ENCODE assay signal across 8 mouse cellular contexts in genomic region chr13:51777048-51777737, GRCm38 (mm10). TPM values are rescaled to one million over a fixed set of nuclear protein-coding genes. Genes with fewer than 3 reads are reported as not detected.
A peak's percentile ranks its signal among the peaks of the same experiment; 100 is the strongest.
DNase-seq lines count a peak whose midpoint lies in the region; ATAC-seq and TF ChIP-seq lines count a peak whose summit lies in the region.

No protein-coding gene starts in this region.

- H3K4me1 ChIP-seq in thymus, adult 2 months (replicated peaks; ENCODE audit: control insufficient read depth, insufficient read depth, low read length): peaks cover 62% of the 10 kb centered on the region
- peaks cover 27% of the 10 kb centered on the region for H3K4me1 ChIP-seq in cortical plate, adult 2 months (ENCODE audit: control insufficient read depth, insufficient read depth, low read length)
- H3K4me1 ChIP-seq in intestine, embryonic 16.5 days (ENCODE audit: control insufficient read depth, insufficient read depth, low read length): peaks cover 13% of the 10 kb centered on the region
- H3K4me1 ChIP-seq in neural tube, embryonic 14.5 days (ENCODE audit: control insufficient read depth, insufficient read depth, low read length): peaks cover 16% of the 10 kb centered on the region

- intact Hi-C loops in left cerebral cortex, postnatal 10 days (cut with DNase I): no loop called here

- no peak overlapping the region for H3K4me2 ChIP-seq in intestine, embryonic 16.5 days (ENCODE audit: low read depth, low read length)
- peak overlapping the region; percentile 23; the same call in 1 of the 2 replicates for H3K4me2 ChIP-seq in neural tube, embryonic 14.5 days (ENCODE audit: low read depth, low read length)

- no peak for TF ChIP-seq POLR2A in thymus, adult 2 months (IDR thresholded peaks at IDR 0.05; ENCODE audit: control insufficient read depth, extremely low read depth, insufficient read depth, low read length, poor library complexity)
- 0 out of 2 replicates have a peak, but pooled peaks have one; percentile 23 for TF ChIP-seq POLR2A in cortical plate, adult 2 months (IDR thresholded peaks at IDR 0.05; ENCODE audit: extremely low read depth, insufficient read depth, low read length)

- H3K4me3 ChIP-seq in thymus, adult 2 months (ENCODE audit: control insufficient read depth, insufficient read depth, low read length): no peak overlapping the region
- H3K4me3 ChIP-seq in cortical plate, adult 2 months (ENCODE audit: insufficient read depth, low read length): no peak overlapping the region; the same call in 1 of the 2 replicates
- no peak overlapping the region for H3K4me3 ChIP-seq in intestine, embryonic 16.5 days (ENCODE audit: low read length)
- no peak overlapping the region for H3K4me3 ChIP-seq in neural tube, embryonic 14.5 days (ENCODE audit: low read depth, low read length)

- peak overlapping the region; percentile 5; the same call in 1 of the 2 replicates for H3K27ac ChIP-seq in thymus, adult 2 months (ENCODE audit: control insufficient read depth, insufficient read depth, low read length)
- peak overlapping the region; percentile 88 for H3K27ac ChIP-seq in cortical plate, adult 2 months (ENCODE audit: insufficient read depth, low read length)
- 0 out of 2 replicates have a peak overlapping the region, but pooled peaks have one; percentile 15 for H3K27ac ChIP-seq in intestine, embryonic 16.5 days (ENCODE audit: low read length)
- 0 out of 2 replicates have a peak overlapping the region, but pooled peaks have one; percentile 39 for H3K27ac ChIP-seq in neural tube, embryonic 14.5 days (ENCODE audit: low read depth, low read length)

- no peak overlapping the region for H3K9ac ChIP-seq in intestine, embryonic 16.5 days (ENCODE audit: low read depth, low read length)
- peak overlapping the region; percentile 29; the same call in 1 of the 2 replicates for H3K9ac ChIP-seq in neural tube, embryonic 14.5 days (replicated peaks; ENCODE audit: low read depth, low read length)

- peaks cover 8% of the 10 kb centered on the region for H3K36me3 ChIP-seq in thymus, adult 2 months (ENCODE audit: control insufficient read depth, insufficient read depth, low read length)
- H3K36me3 ChIP-seq in intestine, embryonic 16.5 days (ENCODE audit: control insufficient read depth, insufficient read depth, low read length): no peaks in the 10 kb centered on the region
- H3K36me3 ChIP-seq in neural tube, embryonic 14.5 days (ENCODE audit: control insufficient read depth, insufficient read depth, low read length): no peaks in the 10 kb centered on the region

- no peaks in the 10 kb centered on the region for H3K27me3 ChIP-seq in thymus, adult 2 months (ENCODE audit: control insufficient read depth, insufficient read depth, low read length)
- H3K27me3 ChIP-seq in intestine, embryonic 16.5 days (replicated peaks; ENCODE audit: control insufficient read depth, insufficient read depth, low read length): no peaks in the 10 kb centered on the region
- no peaks in the 10 kb centered on the region for H3K27me3 ChIP-seq in neural tube, embryonic 14.5 days (ENCODE audit: control insufficient read depth, insufficient read depth, low read length)

- WGBS in thymus, adult 2 months: 91% methylated on average over 11 of the region's 11 CpGs
- 40% methylated on average over 11 of the region's 11 CpGs for WGBS in intestine, embryonic 16.5 days
- WGBS in neural tube, embryonic 14.5 days: 7% methylated on average over 11 of the region's 11 CpGs

- TF ChIP-seq CTCF in thymus, adult 2 months (IDR thresholded peaks at IDR 0.05; ENCODE audit: borderline replicate concordance, control insufficient read depth, extremely low read depth, insufficient read depth, low read length, poor library complexity): no peak
- no peak for TF ChIP-seq CTCF in cortical plate, adult 2 months (IDR thresholded peaks at IDR 0.05; ENCODE audit: extremely low read depth, insufficient read depth, low read length)

- ATAC-seq in intestine, embryonic 16.5 days: peak; percentile 88
- ATAC-seq in neural tube, embryonic 14.5 days (ENCODE audit: low read depth): peak; percentile 79

- no peaks in the 10 kb centered on the region for H3K9me3 ChIP-seq in intestine, embryonic 16.5 days (ENCODE audit: control insufficient read depth, low read length)
- no peaks in the 10 kb centered on the region for H3K9me3 ChIP-seq in neural tube, embryonic 14.5 days (ENCODE audit: control insufficient read depth, low read length)

- no peak for DNase-seq in thymus, adult 2 months
- DNase-seq in thymus, postnatal 25 days: no peak
- DNase-seq in heart, adult 18-20 months: peak; percentile 82 to 93
- peak; percentile 69 to 74 for DNase-seq in left cerebral cortex, postnatal 10 days (ENCODE audit: extremely low spot score in 1 of 2, low spot score in 2 of 2)
- no peak for DNase-seq in spleen, adult 18-20 months

RNA-seq across cellular contexts. Expression of gene Sema4d, which starts 16.4 kb away (rescaled TPM):
- polyA plus RNA-seq in thymus, adult 2 months (2012; rRNA removed): 156 and 182 TPM in 2 replicates
- polyA plus RNA-seq in cortical plate, adult 2 months (2012; rRNA removed): 88.7 and 99.9 TPM in 2 replicates
- 10 to 100 TPM; 57.5 to 67.5 TPM for total RNA-seq in heart, adult 18-20 months (2021)
- 5.7 and 5.9 TPM in 2 replicates for polyA plus RNA-seq in intestine, embryonic 16.5 days (2015; fragmentation: Nextera tagmentation; extraction: Ambion mirVana)
- 10 to 100 TPM; 66.1 to 77.0 TPM for total RNA-seq in left cerebral cortex, postnatal 10 days (2021)
- polyA plus RNA-seq in neural tube, embryonic 14.5 days (2014; fragmentation: Nextera tagmentation; extraction: Ambion mirVana): 17.4 and 20.9 TPM in 2 replicates

Comparison
In these comparisons a context has a peak if more than half of its experiments do, and no peak if none do; other contexts are left out.
1. DNase-seq: peak in heart, adult 18-20 months (2 of 2) and left cerebral cortex, postnatal 10 days (2 of 2); none in thymus, adult 2 months (single experiment), thymus, postnatal 25 days (single experiment) and spleen, adult 18-20 months (0 of 2).
2. H3K27ac ChIP-seq: peak in every context shown above with its lines; median percentile 88 in cortical plate, adult 2 months; 39 in neural tube, embryonic 14.5 days; 15 in intestine, embryonic 16.5 days; 5 in thymus, adult 2 months.